Mouse (Mus musculus) lung, postnatal 0 days (tissue): ENCODE measurements at regions not wholly inside any gene's neighbourhood (a gene's known extent, or its start where the extent isn't known, plus 50 kb on each side); places are given as distances from the start of the nearest gene placed in this dataset.

Source experiments
- CTCF ChIP-seq: IDR thresholded peaks from 2 replicates; pipeline ENCODE4 v1.5.1; 2016; ENCODE audit warnings: antibody characterized with exemption, mild to moderate bottlenecking
- EP300 ChIP-seq: IDR thresholded peaks from 2 replicates; pipeline ENCODE4 v1.6.1; 2016; ENCODE audit warnings: antibody characterized with exemption, mild to moderate bottlenecking, control low read depth

DNA sequence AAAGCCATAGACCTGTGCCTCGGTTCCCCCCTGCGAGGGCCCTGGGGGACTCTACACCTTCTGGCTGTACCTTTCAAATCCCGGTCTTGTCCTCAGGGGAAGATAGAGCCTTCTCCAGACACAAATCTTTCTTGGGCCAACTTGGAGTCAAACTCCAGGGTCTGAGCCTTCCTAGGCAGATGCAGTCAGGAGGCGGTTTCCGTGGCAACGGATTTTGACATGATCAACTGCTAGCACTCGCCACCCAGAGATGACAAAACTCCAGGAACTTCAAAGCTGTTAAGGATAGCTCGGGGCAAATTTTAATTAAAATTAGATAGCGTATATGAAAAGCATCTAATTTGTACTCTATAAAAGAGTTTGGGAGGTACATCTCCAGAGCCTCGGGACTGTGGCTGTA, 147.6 kb downstream of the Bmp7 start:
- no peak for TF ChIP-seq CTCF
- TF ChIP-seq EP300: no peak
